Mouse (Mus musculus) G1E-ER4 (cell line): ENCODE measurements around the gene Hbb-bh1. TPM values are rescaled to one million over a fixed set of nuclear protein-coding genes. Genes with fewer than 3 reads are reported as not detected.

Source experiments
- GATA1 ChIP-seq: IDR thresholded peaks from one replicate; pipeline ENCODE4 v1.8.0; 2012; ENCODE audit warnings: low read length, inconsistent platforms
- polyA plus RNA-seq: library from polyadenylated mRNA; stranded (reverse); fragments of >175 nt; gene quantifications from 2 replicates; pipeline ENCODE4 v1.2.3, GENCODE M21; 2012

The Hbb-bh1 gene
- polyA plus RNA-seq, 1 experiment, result not detected

GRCm38 (mm10) chr7:103825536-103826254, 17.3 kb downstream of the Hbb-bh1 start:
- no peak for TF ChIP-seq GATA1

GRCm38 (mm10) chr7:103824597-103824996, 18.4 kb downstream of the Hbb-bh1 start:
- no peak for TF ChIP-seq GATA1

- TF ChIP-seq GATA1, result no peak
Measured at GRCm38 (mm10) chr7:103813766-103814165, 29.2 kb downstream of the Hbb-bh1 start, which contains the start of gene Hbb-bt. Gene Hbb-bt (minus strand): TSS chr7:103813996.

GRCm38 (mm10) chr7:103812174-103812573, 30.8 kb downstream of the Hbb-bh1 start:
- TF ChIP-seq GATA1, result peak; percentile 32

GRCm38 (mm10) chr7:103811223-103811845, 31.6 kb downstream of the Hbb-bh1 start:
- peak; percentile 37 for TF ChIP-seq GATA1

DNA sequence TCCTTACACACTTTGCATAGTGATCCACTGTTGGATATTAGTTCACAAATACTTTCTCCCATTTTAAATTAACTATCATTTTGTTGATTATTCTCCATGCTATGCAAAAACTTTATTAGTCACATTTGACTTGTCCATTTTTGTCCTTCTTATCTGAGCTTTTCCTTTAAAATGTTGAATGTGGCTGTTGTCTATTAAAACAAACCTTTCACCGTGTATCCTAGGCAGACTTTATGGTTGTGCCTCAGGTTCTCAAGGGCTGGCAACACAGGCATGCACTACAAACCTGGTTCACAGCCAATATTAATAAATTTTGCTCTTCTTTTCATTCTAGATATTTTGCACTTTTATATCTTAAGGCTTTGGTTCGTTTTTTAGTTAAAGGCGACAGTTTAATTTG, 32.2 kb downstream of the Hbb-bh1 start:
- TF ChIP-seq GATA1, result no peak

GRCm38 (mm10) chr7:103810296-103810695, 32.7 kb downstream of the Hbb-bh1 start:
- TF ChIP-seq GATA1, result no peak

GRCm38 (mm10) chr7:103809801-103810155, 33.2 kb downstream of the Hbb-bh1 start:
- no peak for TF ChIP-seq GATA1

DNA sequence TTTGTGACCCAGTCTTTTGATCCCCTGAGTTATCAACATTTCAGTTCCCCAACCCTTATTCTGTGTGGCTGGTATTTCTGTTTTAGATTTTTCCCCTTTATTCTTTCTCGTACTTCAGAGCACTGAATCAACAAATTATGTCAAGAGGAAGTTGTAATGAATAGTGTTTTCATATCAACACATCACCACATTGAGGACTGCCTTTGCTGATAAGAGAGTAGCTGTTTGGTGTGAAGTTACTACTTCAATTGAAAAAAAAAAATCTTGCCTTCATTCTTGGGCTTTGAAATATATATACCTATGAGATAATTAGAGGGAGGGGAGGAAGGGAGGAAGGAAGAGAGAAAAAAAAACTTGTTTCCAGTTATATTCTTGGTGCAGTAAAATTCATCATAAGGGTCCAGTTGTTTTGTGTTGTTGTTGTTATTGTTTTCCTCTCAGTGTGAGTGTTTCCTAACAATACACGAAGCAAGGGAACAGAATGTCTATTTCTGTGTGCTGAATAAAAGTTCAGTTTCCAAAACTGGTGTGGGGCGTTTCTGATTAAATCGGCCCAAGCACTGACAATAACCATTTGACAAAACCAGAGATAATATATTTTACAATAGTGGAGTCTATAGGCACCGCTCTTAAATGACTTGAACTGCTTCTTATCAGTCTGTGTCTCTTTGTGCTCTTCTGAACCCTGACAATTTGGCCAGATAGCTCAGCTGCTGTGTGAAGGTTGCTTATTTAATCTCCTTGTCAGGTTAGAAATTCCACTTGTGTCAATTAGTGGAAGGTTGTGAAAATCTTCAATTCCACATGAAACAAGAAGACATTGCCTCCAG, 33.8 kb downstream of the Hbb-bh1 start:
- peak; percentile 68 for TF ChIP-seq GATA1

GRCm38 (mm10) chr7:103806856-103807255, 36.1 kb downstream of the Hbb-bh1 start:
- no peak for TF ChIP-seq GATA1

GRCm38 (mm10) chr7:103792669-103793388, 50.1 kb downstream of the Hbb-bh1 start:
- TF ChIP-seq GATA1, result no peak

DNA sequence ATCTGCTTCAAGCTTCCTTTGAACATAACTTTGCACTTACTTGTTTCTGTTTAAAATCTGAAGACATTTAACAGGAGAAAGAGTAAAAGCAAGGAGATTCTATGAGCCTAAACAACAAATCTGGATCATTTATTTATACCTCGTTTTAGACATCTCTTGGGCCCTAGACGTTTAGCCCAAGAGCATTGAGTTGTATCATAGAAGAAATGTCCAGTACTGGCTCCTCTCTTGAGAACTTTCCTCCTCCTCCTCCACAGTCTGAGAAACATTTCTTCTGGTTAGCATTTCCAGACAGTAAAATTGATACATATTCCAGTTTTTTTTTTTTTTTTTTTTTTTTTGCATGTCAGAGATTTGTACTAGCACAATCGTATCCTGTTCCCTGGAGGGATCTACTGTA, 51.2 kb downstream of the Hbb-bh1 start, which contains the start of gene Olfr67:
Olfr67 (minus strand) TSS at position 101 of the 400 bp plus-strand sequence.
- TF ChIP-seq GATA1, result no peak

Other genes with a start within 250 kb of the Hbb-bh1 start
- not detected in 2 replicates for gene Olfr619, start 242.6 kb downstream of the Hbb-bh1 start, polyA plus RNA-seq
- gene Olfr620, start 230.6 kb downstream of the Hbb-bh1 start, polyA plus RNA-seq, result not detected in 2 replicates
- gene Olfr622, start 200.5 kb downstream of the Hbb-bh1 start, polyA plus RNA-seq, result not detected in 2 replicates
- gene Olfr623, start 179.5 kb downstream of the Hbb-bh1 start, polyA plus RNA-seq, result not detected in 2 replicates
- gene Olfr624, start 172.0 kb downstream of the Hbb-bh1 start, polyA plus RNA-seq, result not detected in 2 replicates
- gene Olfr625-ps1, start 160.4 kb downstream of the Hbb-bh1 start, polyA plus RNA-seq, result not detected in 2 replicates
- gene Olfr243, start 128.5 kb downstream of the Hbb-bh1 start, polyA plus RNA-seq, result not detected in 2 replicates
- gene Olfr628, start 112.8 kb downstream of the Hbb-bh1 start, polyA plus RNA-seq, result not detected in 2 replicates
- gene Olfr629, start 98.2 kb downstream of the Hbb-bh1 start, polyA plus RNA-seq, result not detected in 2 replicates
- not detected in 2 replicates for gene Olfr630, start 85.8 kb downstream of the Hbb-bh1 start, polyA plus RNA-seq
- gene Olfr69, start 71.6 kb downstream of the Hbb-bh1 start, polyA plus RNA-seq, result not detected in 2 replicates
- gene Olfr68, start 63.5 kb downstream of the Hbb-bh1 start, polyA plus RNA-seq, result not detected in 2 replicates
- gene Olfr67, start 51.3 kb downstream of the Hbb-bh1 start, polyA plus RNA-seq, result not detected in 2 replicates
- gene Hbb-bt, start 29.2 kb downstream of the Hbb-bh1 start, polyA plus RNA-seq, result 31.6 and 77.2 TPM in 2 replicates
- 5,963 and 6,563 TPM in 2 replicates for gene Hbb-bs, start 15.1 kb downstream of the Hbb-bh1 start, polyA plus RNA-seq
- not detected in 2 replicates for gene Hbb-bh2, start 2.6 kb downstream of the Hbb-bh1 start, polyA plus RNA-seq
- gene Hbb-y, start 10.1 kb upstream of the Hbb-bh1 start, polyA plus RNA-seq, result not detected in 2 replicates
- not detected in 2 replicates for gene Olfr66, start 43.1 kb upstream of the Hbb-bh1 start, polyA plus RNA-seq
- gene Olfr64, start 51.3 kb upstream of the Hbb-bh1 start, polyA plus RNA-seq, result not detected in 2 replicates
- gene Olfr65, start 60.3 kb upstream of the Hbb-bh1 start, polyA plus RNA-seq, result not detected in 2 replicates
- not detected in 2 replicates for gene Olfr631, start 85.7 kb upstream of the Hbb-bh1 start, polyA plus RNA-seq
- not detected in 2 replicates for gene Olfr632, start 91.2 kb upstream of the Hbb-bh1 start, polyA plus RNA-seq
- gene Olfr633, start 101.3 kb upstream of the Hbb-bh1 start, polyA plus RNA-seq, result not detected in 2 replicates
- not detected in 2 replicates for gene Olfr635, start 128.0 kb upstream of the Hbb-bh1 start, polyA plus RNA-seq
- gene Olfr638, start 155.6 kb upstream of the Hbb-bh1 start, polyA plus RNA-seq, result not detected in 2 replicates
- gene Olfr639, start 174.1 kb upstream of the Hbb-bh1 start, polyA plus RNA-seq, result not detected in 2 replicates
- not detected in 2 replicates for gene Olfr640, start 182.4 kb upstream of the Hbb-bh1 start, polyA plus RNA-seq
- not detected in 2 replicates for gene Olfr641, start 192.3 kb upstream of the Hbb-bh1 start, polyA plus RNA-seq
- not detected in 2 replicates for gene Olfr642, start 209.5 kb upstream of the Hbb-bh1 start, polyA plus RNA-seq
- gene 4930516K23Rik, start 218.3 kb upstream of the Hbb-bh1 start, polyA plus RNA-seq, result not detected in 2 replicates
- gene Olfr644, start 228.7 kb upstream of the Hbb-bh1 start, polyA plus RNA-seq, result not detected in 2 replicates
- gene Olfr645, start 242.3 kb upstream of the Hbb-bh1 start, polyA plus RNA-seq, result not detected in 2 replicates